Mouse (Mus musculus) heart, adult 11 months (tissue): Measurements from ENCODE around the gene Pir.

Experiments
- DNase-seq: peaks from one replicate; pipeline ENCODE4 v3.0.0; 2022

Pir gene

DNA sequence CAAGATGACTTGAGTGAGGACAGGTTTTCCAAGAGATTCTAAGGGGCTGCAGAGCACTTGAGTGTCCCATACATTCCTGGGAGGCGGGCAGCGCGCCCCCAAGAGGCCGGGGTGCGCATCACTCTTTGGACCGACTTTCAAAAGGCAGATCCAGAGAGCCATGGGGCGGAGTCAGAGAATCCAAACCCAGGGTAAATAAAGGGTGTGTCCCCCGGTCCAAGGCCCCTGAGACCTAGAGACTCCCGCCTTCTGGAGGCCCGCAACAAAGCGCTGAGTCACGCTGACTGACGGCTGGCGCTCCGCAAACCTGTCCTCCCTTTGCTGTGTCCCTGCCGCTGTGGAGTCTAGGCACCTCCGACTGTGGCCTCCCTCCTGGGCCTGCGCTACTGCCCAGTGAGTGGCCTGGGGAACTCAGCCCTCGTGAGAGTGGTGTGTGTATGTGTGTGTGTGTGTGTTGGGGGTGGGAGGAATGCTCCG, at the start of gene Pir:
Pir (plus strand) TSS at position 87 of the 477 bp plus-strand sequence.
- peak; percentile 98 for DNase-seq

DNA sequence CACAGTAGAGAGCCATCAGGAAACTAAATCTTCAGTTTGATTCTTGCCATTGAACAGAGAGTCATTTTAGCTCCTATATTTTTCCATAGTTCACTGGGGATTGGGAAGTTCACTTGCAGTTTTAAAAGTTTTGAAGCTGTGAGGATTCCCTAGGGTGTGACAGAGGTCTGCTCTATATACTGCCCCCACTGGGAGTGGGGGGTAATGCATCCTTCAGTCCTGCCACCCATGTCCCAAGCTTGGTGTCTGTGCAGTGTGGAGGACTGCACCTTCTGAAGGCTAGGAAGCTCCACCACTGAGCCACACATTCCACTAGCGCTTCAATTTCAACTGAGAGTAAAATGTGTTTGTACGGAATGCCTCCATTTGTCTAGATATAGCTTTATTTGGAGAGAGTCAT, 47.2 kb upstream of the Pir start:
- DNase-seq = no peak

DNA sequence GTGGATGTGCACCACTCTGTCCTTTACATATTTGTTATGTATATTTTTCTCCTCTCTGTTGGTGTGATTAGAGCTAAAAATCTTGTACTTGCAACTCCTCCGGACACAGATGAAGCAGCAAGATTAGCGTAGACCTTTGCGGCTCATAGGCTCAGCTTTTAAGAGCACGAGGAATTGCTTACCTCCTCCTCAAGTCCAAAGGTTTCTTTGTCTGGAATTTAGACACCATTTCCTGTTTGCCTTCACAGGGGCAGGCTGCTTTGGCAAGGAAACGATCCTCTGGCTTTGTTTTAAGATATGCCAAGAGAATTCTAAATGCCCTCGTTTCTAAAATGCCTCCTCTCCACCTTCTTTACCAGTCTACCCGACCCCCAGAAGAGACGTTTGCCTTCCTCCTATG, 35.8 kb upstream of the Pir start:
- no peak for DNase-seq

DNA sequence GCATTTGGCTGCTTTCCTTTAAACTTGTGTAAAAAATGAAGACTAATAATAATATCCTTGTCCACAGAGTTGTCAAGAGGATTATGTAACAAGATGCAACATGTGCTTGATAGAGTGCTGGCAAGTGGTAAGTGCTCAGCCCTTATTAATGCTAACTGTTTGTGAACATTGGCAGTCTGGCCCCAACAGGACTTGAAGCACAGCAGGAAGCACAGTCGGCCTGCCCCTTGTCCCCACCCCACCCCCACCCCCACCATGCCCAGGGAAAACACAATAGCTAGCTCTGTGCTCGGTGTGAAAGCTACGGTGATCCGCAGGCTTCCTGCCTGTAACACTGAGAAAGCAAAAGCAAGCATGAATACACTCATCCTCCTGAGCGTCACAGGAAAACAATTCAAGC, 23.5 kb upstream of the Pir start:
- DNase-seq = peak; percentile 92

DNA sequence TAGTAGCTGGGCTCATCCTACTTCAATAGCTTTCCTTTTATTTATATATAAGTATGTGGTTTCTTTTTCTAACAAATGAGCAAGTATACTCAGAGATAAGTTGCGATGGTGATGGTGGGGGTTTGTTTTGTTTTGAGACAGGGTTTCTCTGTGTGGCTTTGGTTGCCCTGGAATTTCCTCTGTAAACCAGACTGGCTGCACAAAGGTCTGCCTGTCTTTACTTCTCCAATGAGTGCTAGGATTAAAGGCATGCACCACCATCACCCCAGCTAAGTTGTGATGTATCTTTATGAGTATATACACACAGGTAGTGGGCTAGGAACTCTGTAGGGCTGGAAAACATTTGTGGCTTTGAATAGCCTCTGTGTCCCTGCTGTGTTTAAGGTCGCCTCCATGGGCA, 22.4 kb upstream of the Pir start:
- no peak for DNase-seq

DNA sequence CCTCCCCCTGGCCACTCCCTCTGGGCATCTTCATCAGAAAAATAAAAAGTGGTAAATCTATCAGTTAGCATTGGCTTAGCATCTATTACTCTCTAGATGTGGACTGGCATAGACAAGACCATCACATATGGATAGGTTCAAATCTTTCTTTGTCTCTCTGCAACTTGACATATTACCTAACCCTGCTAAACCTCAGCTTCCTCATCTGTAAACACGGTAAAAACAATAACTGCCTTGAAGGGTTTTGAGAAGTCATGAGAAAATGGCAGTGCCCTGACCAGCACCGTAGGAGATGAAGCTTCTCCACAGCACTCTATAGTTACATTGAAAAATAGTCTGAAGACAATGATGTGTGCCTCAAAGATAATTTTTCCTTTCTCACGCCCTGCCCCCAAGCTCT, 12.6 kb upstream of the Pir start:
- no peak for DNase-seq

DNA sequence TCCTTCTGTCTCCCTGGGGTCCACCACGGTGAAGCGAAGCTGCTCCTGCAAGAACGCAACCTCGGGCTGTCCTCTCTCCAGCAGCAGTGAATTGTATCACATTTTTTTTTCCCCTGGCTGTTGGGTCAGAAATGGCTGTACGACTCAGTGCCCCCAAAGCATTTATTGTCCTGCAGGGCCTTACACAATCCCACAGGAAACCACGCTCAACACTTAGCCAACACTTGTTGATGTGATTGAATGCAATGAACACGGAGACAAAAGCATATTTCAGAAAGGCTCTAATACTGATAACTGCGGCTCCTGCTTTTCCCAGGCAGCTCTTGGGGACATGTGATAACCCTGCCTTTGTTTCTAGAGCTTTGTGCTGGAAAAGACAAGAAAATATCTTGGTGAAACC, 11.1 kb upstream of the Pir start, which contains the start of gene Bmx:
Bmx (minus strand) TSS at position 137 of the 400 bp plus-strand sequence.
- DNase-seq = peak; percentile 86

GRCm38 (mm10) chrX:164258662-164259061, 10.5 kb upstream of the Pir start:
- no peak for DNase-seq

- no peak for DNase-seq
Measured at GRCm38 (mm10) chrX:164262286-164262685, 6.9 kb upstream of the Pir start.

- no peak for DNase-seq
Measured at GRCm38 (mm10) chrX:164264861-164265260, 4.3 kb upstream of the Pir start.

DNA sequence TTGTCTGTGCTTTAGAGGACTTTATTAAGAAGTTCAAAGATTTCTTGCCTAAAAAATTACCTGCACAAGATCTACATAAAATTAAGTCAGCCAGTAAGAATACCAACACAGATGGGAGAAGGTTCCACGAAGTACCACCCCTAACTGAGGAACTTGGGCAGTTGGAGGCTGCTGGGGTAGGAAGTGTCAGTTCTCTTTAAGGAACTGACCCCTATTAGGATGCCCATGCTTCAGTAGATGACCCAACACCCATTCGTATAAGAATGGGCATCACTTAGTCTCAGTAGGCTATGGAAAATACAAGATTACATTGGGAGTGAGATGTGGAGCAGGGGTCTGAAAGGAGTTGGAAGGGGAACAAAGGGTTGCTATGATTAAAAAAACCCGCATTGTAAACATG, 1.4 kb downstream of the Pir start:
- DNase-seq = no peak

DNA sequence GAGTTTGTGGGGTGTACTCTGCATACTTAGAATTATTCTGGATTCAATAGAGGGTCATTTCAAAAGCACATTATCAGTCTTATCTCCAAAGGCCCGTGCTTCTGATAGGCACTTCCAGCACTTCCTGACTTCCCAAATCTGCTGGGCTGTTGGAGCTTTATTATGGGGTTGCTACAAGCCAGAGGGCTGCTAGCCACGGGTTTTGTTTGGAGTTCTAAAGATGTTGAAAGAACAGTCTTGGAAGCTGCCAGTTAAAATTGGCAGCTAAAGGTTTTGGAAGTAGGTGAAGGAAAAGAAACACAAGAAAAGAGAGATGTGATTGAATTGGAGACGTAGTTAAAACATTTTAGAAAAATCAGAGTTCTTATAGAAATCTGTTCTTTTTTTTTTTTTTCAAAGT, 6.4 kb downstream of the Pir start:
- peak; percentile 93 for DNase-seq

GRCm38 (mm10) chrX:164280918-164281647, 11.9 kb downstream of the Pir start:
- DNase-seq = no peak

GRCm38 (mm10) chrX:164283808-164284207, 14.6 kb downstream of the Pir start:
- DNase-seq = no peak

- DNase-seq = no peak
Measured at GRCm38 (mm10) chrX:164287077-164287476, 17.9 kb downstream of the Pir start.

DNA sequence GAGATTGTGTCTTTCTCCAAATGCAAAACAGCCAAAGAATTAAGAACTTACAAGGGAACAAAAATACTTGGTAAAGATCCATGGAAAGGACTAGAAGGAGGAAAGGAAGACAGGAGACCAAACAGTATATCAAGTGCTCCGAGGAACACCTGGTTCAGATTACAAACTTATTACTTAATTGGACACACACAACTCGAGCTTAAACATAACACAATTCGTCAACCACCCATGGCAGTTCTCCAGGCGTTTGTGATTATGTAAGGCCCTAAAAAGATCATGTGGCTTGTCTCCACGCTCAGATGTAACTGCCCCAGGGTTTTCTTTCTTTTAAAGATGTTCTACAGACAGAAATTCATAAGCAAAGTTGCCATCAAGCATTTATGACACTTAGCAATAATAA, 22.0 kb downstream of the Pir start:
- no peak for DNase-seq

DNA sequence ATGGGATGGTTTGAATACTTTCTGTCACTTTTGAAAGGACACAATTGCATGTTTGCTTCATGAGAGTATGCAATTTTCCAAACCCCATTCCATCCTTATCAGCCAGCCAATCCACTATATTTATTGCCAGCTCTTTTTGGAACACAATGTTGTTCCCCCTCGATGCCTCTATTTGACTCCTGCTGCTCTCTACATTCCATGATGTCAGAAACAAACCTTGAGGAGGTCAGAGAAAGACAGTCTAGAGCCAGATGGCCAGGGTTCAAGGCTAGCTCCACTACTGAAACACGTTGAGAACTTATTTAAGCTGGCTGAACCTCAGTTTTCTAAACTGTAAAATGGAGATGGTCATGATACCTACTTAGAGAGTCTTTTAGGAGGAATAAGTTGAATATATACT, 37.1 kb downstream of the Pir start:
- DNase-seq = peak; percentile 89

DNA sequence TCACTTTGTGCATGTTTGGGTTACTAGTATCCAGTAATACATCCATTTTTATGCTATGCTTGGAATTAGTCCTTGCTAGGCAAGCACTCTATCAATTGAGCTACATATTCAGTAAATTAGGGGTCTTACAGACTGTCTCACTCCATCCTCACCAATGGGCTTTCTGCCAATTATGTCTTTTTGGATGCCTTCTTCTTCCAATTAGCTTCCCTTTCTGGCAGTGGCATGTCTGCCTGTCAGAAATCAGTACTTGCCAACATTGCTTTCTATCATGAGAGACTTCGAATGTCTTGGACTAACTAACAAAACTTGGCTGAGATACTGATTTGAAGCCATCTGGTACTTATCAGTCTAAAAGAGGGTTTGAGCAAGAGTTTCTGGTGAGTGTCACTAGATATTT, 44.7 kb downstream of the Pir start:
- DNase-seq = no peak

DNA sequence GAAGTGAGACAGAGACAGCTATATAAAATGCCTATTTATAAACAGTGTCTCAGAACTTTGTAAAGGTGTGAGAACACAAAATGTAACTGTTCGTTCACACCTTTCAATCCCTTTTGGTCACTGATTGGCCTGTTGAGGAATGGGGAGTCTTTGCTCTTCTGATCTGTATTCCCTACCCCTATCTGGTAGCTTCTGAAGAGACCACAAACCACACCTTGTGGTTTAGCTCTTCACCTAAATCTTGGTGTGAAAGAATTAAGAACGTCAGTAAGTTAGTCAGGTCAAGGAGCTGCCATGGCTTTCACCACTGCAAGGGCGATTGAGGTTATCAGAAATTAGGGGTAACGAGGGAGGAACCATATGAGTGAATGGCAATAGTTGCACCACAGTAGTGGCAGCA, 49.4 kb downstream of the Pir start:
- no peak for DNase-seq

DNA sequence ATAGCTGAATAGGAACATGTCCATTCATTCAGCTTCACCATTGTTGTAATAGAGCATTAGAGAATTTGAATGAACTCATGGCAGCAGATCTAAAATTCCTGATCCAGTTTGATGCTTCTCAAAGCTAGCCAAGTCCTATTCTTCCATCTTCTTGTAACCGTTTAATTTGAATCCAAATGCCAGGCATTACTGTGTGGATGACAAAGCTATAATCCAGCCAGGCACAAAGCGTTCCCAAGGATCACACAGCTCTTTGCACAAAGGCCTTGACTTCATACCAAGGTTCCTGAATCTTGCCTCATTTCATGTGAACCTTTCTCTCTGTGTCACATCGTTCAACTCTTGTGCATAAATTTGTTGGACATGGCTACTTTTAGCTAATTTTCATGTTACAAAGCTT, 50.9 kb downstream of the Pir start:
- DNase-seq = no peak

- no peak for DNase-seq
Measured at GRCm38 (mm10) chrX:164322492-164322891, 53.3 kb downstream of the Pir start.

DNA sequence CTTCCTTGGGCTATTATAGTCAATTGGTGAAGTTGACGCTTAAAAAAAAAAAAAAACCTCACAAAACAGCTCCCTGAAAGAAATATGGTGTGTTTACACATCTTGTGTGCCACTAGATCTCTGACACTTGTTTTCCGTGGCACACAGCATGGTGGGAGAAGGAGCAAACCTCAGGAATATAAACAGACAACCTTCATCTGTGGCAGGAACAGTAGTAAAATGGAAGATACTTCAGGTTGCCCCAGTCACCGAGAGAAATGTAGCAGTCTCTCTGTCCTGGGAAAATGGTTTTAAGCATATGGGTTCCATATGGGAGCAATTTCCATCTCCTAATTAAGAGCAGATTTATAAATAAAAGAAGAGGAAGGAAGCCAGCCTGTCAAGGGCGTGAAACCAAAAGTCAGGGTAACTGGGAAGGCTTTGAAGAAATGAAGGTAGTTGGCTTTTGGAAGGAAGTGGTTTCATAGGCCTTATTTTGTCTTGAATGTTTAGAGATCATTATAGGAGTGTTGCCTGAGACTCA, 54.3 kb downstream of the Pir start:
- no peak for DNase-seq

DNA sequence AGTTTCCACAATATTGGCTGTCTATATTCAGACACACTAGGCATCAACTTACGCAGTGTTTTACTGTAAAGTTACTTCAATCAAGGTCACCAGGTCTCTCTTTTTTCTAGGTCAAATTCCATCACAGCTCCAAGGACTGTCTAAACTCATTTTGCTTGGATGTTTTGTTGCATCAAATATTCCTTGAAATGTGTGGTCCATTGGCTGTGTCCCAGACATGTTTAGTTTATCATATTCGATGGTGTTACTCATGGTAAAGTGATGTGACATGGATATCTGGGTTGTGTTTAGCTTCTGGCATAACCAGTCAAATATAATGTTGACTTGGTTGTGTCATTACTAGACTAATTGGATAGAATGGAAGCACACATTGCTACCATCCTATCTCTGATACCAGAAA, 61.2 kb downstream of the Pir start:
- no peak for DNase-seq

GRCm38 (mm10) chrX:164330766-164331165, 61.6 kb downstream of the Pir start:
- no peak for DNase-seq

GRCm38 (mm10) chrX:164338591-164338990, 69.4 kb downstream of the Pir start:
- DNase-seq = no peak
